Mouse (Mus musculus) A20 (cell line): ENCODE results near the gene Cdk5rap3.
A peak's percentile ranks its signal among the peaks of the same experiment; 100 is the strongest.

Experiments
- DNase-seq: peaks from one replicate; pipeline ENCODE4 v3.0.0-alpha.2; 2011; ENCODE audit warnings: low read depth, low spot score

Gene Cdk5rap3

GRCm38 (mm10) chr11:96899449-96900306, 16.6 kb downstream of the Cdk5rap3 start:
- DNase-seq = no peak

- DNase-seq = no peak
Observed at GRCm38 (mm10) chr11:96895886-96896285, 20.4 kb downstream of the Cdk5rap3 start.

- no peak for DNase-seq
Observed at GRCm38 (mm10) chr11:96893203-96893842, 23.0 kb downstream of the Cdk5rap3 start.

- DNase-seq = no peak
Observed at GRCm38 (mm10) chr11:96891784-96892527, 24.3 kb downstream of the Cdk5rap3 start.

GRCm38 (mm10) chr11:96886942-96887546, 29.3 kb downstream of the Cdk5rap3 start:
- DNase-seq = no peak

- no peak for DNase-seq
Observed at GRCm38 (mm10) chr11:96885901-96886340, 30.4 kb downstream of the Cdk5rap3 start.

- DNase-seq = no peak
Observed at GRCm38 (mm10) chr11:96880296-96880695, 36.0 kb downstream of the Cdk5rap3 start.

GRCm38 (mm10) chr11:96879359-96879758, 36.9 kb downstream of the Cdk5rap3 start:
- no peak for DNase-seq

- DNase-seq = no peak
Observed at GRCm38 (mm10) chr11:96878715-96879114, 37.6 kb downstream of the Cdk5rap3 start.

GRCm38 (mm10) chr11:96877071-96877470, 39.2 kb downstream of the Cdk5rap3 start:
- no peak for DNase-seq

GRCm38 (mm10) chr11:96876300-96877040, 39.8 kb downstream of the Cdk5rap3 start:
- no peak for DNase-seq

GRCm38 (mm10) chr11:96875745-96876144, 40.6 kb downstream of the Cdk5rap3 start:
- peak; percentile 84 for DNase-seq

- no peak for DNase-seq
Observed at GRCm38 (mm10) chr11:96875270-96875669, 41.0 kb downstream of the Cdk5rap3 start.

- no peak for DNase-seq
Observed at GRCm38 (mm10) chr11:96873601-96874140, 42.6 kb downstream of the Cdk5rap3 start.

GRCm38 (mm10) chr11:96872441-96873379, 43.6 kb downstream of the Cdk5rap3 start:
- DNase-seq = no peak

- DNase-seq = peak; percentile 72
Observed at GRCm38 (mm10) chr11:96867149-96867548, 49.1 kb downstream of the Cdk5rap3 start.

- DNase-seq = no peak
Observed at GRCm38 (mm10) chr11:96863206-96863995, 52.9 kb downstream of the Cdk5rap3 start.

GRCm38 (mm10) chr11:96862534-96862933, 53.8 kb downstream of the Cdk5rap3 start:
- no peak for DNase-seq

- peak; percentile 95 for DNase-seq
Observed at GRCm38 (mm10) chr11:96861878-96862289, 54.4 kb downstream of the Cdk5rap3 start.
